Mouse (Mus musculus) testis, adult 2 months (tissue): ENCODE measurements around the gene Vmn2r29.

Experiments
- CTCF ChIP-seq: fragments of 200-500 bp; IDR thresholded peaks from 2 replicates; pipeline ENCODE4 v1.5.1; 2012; ENCODE audit warnings: low read depth, mild to moderate bottlenecking, inconsistent platforms, low read length, moderate library complexity; ENCODE audit not compliant: control insufficient read depth, insufficient read depth, insufficient replicate concordance
- POLR2A ChIP-seq: fragments of 200-500 bp; IDR thresholded peaks from 2 replicates; pipeline ENCODE4 v1.6.1; 2012; ENCODE audit warnings: low read depth, mild to moderate bottlenecking, inconsistent platforms, low read length, moderate library complexity; ENCODE audit not compliant: control insufficient read depth

- TF ChIP-seq POLR2A (no peak), CTCF (no peak)
Observed at GRCm38 (mm10) chr7:7281383-7281782, 34.3 kb upstream of the Vmn2r29 start.
